Mouse (Mus musculus) spleen, embryonic (tissue): ENCODE results near the gene Lfng.

Experiments
- CTCF ChIA-PET: fragments of 350-600 bp; sonication (Branson Sonifier 250); formaldehyde crosslinking; loops from one replicate; lab custom pipeline; 2022; lab: Charles Lee

The Lfng gene

DNA sequence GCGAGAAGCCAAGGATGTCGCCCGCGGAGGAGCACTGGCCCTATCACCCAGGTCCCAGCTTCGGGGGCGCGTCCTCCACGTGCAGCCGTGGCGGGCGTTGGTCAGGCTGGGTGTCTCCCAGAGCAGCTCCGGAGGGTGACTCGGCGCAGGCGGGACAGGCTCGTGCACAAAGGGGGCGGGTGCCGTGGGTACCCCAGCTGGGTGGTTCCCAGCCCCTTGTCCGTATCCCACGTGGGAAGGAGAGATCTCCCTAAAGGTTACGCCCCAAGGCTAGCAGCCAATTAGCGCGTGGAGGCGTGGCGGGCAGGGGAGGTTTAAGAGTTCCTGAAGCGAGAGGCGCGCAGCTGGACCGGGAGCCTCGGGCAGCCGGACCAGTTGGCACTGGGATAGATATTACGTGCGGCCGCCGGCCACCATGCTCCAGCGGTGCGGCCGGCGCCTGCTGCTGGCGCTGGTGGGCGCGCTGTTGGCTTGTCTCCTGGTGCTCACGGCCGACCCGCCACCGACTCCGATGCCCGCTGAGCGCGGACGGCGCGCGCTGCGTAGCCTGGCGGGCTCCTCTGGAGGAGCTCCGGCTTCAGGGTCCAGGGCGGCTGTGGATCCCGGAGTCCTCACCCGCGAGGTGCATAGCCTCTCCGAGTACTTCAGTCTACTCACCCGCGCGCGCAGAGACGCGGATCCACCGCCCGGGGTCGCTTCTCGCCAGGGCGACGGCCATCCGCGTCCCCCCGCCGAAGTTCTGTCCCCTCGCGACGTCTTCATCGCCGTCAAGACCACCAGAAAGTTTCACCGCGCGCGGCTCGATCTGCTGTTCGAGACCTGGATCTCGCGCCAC is at the start of gene Lfng:
Gene Lfng, plus strand, starts transcription at position 320 of the 835 bp plus-strand sequence.
- CTCF ChIA-PET, result interaction anchor here (0.6 to 1.0 kb wide), 3 partner anchors 8 to 39 kb away, joined by 3 read pairs; no protein-coding TSS in a partner anchor

DNA sequence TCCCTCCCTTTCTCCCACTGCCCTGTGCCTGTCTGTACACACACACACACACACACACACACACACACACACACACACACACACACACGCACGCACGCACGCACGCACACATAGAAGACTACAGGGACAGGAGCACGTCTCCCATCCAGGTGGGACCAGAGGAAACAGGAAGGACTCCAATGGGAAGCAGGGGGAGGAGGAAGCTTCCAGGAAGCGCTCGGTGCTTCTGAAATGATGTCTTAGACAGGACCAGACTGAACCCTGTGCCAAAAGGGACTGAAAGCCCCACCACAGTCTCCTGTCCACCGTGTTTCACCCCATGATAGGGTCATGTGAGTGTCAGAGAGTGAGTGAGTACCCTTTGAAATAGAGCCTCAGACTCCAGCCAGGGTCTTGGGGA is 44.5 kb upstream of the Lfng start:
- CTCF ChIA-PET, result interaction anchor here (0.6 kb wide), 1 partner anchor 49 kb away, joined by 3 read pairs; no protein-coding TSS in a partner anchor

DNA sequence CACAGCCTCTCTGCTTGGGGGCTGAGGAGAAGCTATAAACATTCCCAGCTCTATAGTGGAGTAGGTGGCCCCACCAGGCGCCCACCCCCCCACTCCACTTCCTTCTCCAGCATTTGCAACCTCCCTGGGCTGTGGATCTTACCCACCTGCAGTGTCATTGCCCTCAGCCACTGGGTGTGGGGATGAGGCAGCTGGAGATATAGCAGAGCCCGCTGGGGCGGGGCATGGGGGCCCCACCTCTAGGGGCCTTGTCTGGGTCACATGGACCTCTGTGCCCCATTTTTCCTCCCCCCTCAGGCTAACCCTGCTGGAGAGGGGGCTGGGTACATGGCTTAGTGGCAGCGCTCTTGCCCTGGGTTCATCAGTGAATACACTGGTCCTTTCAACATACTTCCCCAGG is 42.2 kb upstream of the Lfng start, which contains the start of gene Grifin:
Gene Grifin, minus strand, starts transcription at position 176 of the 400 bp plus-strand sequence.
- CTCF ChIA-PET, result interaction anchor here (1.0 kb wide), 1 partner anchor 54 kb away, joined by 3 read pairs; no protein-coding TSS in a partner anchor

DNA sequence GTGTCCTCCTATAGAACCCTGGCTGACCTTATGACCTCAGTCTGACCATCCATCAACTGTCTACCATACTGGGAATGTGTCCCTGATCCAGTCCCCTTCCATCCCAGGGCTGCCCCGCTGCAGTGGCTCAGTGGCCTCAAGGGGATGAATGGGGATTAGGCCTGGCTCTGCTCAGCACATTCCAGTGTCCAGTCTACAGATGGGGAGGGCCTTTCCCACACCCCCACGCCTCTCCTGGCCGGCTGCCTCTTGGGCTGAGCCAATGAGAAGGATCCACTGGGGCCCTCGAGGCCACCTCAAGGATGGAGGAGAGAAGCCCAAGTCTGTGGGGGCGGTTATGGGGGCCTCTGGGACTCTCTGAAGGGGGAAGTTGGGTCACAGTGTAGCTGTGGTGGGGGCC is 41.7 kb upstream of the Lfng start:
- CTCF ChIA-PET, result interaction anchor here (1.0 kb wide), 1 partner anchor 54 kb away, joined by 3 read pairs; no protein-coding TSS in a partner anchor

DNA sequence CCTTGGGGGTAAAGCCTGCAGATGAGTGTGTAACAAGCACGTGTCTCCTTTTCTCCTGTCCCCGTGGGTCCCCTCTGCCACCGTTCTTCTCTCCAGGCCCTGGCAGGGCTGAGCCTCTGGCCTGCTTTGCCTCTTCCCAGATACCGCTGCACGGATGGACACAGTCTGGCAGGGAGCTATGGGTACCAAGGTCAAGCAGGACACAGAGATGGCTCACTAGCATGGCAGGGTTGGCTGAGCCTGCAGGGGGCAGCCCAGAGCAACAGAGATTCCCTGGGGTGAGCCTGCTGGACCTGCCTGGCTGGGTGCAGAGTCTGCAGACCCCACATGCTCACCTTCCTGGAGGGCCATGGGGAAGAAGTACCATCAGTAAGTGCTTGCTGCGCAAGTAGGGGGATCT is 41.3 kb upstream of the Lfng start:
- CTCF ChIA-PET, result interaction anchor here (1.0 kb wide), 1 partner anchor 53 kb away, joined by 3 read pairs; no protein-coding TSS in a partner anchor

DNA sequence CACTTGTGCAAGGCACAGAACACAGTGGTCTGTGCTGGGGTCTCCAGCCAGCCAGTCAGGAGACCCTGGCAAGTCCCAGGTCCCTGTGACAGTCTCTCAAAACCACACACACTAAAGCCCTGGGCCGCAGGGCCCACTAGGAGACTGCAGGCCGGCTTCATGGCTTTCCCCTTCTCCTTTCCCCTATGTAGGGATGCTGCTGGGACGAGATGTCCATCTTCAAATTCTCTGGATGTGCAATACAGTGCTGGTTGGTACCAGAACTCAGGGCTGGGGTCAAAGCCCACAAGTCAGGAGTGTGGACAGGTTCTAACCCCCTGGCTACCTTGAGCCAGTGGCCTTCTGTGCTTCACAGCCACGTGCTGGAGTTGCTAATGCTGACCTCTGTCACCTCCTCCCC is 40.8 kb upstream of the Lfng start:
- CTCF ChIA-PET, result interaction anchor here (0.9 to 1.0 kb wide), 2 partner anchors 9 to 96 kb away, joined by 4 to 6 read pairs; no protein-coding TSS in a partner anchor

DNA sequence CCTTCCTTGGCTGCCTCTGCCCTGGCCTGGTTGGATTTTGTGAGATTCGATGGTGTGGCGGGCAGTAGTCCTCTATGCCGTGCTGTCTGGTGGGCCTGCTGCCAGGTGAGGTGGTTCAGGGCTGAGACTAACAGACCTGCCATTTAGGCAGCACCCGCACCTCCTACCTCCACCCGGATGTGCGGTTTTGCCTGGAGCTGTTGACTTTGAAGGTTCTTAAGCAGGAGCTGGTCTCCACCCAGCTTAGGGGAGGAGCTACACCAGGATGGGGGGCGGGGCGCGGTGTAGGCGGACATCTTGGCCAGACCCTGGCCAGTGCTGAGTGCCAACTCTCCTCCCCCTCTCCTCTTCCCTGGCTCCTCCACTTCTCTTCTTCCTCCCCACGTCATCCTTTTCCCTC is 39.8 kb upstream of the Lfng start:
- CTCF ChIA-PET, result interaction anchor here (0.6 to 1.0 kb wide), 5 partner anchors 8 to 190 kb away, joined by 4 to 6 read pairs (median 5); no protein-coding TSS in a partner anchor

DNA sequence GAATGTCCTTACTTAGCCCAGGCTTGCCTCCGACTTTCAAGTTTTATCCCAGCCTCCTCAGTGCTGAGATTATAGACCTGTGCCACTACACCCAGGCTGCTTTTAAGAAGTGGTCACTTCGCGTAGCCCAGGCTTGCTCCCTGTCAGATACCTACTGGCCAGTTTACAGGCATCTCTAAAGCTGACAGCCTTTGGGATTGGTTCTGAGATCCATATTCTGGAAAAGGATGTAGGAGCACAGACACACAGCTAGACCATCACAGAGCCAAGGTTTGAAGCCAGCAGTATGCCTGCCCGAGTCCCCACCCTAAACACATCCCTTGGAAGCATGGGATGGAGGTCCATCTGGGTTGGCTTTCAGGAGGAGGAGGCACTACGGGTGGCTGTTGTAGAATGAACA is 39.4 kb upstream of the Lfng start:
- CTCF ChIA-PET, result interaction anchor here (1.0 to 1.5 kb wide), 2 partner anchors 40 to 51 kb away, joined by 3 to 5 read pairs; partner anchors contain the start of gene Lfng

DNA sequence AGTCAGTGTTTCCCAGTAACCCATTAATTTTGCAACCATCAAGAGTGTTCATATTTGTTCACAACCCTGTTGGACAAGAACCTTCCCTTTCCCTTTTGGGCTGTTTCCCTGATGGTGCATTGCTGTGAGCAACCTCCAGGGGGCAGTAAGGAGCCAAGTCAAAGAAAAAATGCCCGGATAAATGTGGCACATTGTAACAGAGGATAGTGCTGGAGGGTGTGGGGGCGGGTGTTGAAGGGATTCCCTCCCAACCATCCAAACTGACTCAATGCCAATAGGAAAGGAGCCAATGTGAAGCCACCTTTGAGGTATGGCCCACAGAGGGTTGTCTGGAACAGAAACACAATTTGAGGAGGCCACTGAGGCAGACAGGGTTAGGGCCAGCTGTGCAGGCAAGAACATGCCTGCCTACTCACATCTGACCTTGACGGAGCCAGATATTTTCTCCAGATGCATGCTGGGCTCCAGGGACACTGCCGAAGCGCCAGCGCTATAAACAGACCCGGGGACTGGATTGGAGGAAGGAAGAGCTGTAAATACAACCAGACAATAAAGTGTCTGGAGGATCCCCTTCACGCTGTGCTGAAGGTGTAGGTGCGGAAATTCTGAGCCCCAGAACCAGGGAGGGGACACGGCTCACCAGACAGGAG is 38.7 kb upstream of the Lfng start:
- CTCF ChIA-PET, result interaction anchor here (1.0 to 1.5 kb wide), 3 partner anchors 11 to 75 kb away, joined by 3 to 6 read pairs (median 4); partner anchors contain the start of gene Lfng

DNA sequence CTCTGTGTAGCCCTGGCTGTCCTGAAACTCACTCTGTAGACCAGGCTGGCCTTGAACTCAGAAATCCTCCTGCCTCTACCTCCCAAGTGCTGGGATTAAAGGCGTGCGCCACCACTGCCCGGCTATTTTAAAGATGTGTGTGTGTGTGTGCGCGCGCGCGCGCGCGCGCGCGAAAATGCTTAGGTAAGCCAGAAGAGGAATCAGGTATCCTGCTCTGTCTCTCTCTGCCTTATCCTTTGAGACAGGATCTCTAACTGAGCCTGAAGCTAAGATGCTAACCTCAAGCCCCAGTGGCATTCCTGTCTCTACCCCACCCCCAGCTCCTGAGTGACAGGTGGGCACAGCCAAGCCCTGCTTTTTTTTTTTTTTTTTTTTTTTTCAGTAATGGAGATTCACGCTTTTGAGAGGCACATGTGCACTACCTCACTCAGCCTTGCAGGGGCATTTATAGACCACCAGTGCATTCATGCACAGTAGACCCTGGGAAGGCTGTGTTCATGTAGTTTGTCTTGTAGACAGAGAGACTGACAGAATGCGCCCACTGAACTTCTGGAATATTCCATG is 38.0 kb upstream of the Lfng start:
- CTCF ChIA-PET, result interaction anchor here (1.0 to 1.5 kb wide), 3 partner anchors 10 to 75 kb away, joined by 3 to 6 read pairs (median 4); partner anchors contain the start of gene Lfng

DNA sequence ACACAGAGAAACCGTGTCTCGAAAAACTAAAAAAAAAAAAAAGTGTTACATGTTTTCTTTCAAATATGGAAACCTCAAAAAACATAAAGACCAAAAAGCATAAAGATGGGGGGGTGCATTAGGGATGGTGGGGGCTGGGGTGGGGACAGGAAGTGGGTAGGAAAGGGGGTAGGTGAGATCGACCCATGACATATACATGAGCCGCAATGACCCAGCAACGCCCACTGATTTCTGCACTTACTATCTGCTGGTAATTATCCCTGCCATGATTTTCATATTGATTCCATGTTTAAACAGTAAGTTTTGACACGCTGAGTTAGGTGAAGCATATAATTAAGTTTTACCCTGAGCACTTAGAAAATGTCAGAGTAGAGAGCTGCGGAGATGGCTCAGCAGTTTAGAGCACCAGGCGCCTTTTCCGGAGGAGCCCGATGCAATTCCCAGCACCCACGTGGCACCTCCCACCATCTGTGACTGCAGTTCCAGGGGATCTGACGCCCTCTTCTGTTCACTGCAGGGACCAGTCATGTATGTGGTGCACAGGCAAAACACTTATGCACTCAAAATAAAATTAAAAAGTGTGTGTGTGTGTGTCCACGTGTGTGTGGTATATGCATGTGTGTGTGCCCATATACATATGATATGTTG is 36.8 kb upstream of the Lfng start:
- CTCF ChIA-PET, result interaction anchor here (0.6 to 0.7 kb wide), 2 partner anchors 11 to 25 kb away, joined by 4 to 12 read pairs; no protein-coding TSS in a partner anchor

DNA sequence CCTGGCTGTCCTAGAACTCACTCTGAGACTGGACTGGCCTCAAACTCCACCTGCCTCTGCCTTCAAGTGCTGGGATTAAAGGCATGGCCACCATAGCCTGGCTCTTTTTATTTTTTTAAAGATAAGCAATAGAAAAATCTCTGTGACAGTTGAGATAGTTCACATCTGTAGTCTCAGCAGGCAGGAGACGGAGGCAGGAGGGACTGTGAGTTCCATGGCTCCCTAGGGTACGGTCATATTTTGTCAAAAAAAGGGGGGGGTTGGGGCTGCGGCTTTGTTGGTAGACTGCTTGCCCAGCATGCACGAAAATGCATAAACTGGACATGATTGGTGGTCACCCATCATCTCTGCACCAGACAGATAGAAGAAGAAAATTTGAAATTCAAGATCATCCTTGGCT is 35.9 kb upstream of the Lfng start:
- CTCF ChIA-PET, result no interaction called here

DNA sequence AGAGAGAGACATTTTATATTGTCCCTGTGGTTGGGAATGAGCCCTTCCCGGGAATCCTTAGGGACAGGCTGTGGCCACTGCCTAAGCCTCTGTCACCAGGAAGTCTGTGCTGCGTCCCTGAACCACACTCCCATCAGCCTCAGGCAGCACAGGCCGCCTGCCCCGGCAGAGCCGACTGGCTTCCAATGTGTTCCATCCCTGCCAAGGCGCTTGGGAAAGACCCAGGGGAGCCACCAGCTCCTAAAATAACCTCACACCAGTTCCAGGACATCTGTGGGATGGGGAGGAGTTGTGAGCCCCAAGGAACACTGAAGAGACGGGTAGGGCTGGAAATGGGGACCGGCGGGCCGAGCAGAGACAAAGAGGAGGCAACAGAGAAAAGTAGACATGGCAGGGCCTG is 35.4 kb upstream of the Lfng start:
- CTCF ChIA-PET, result no interaction called here

DNA sequence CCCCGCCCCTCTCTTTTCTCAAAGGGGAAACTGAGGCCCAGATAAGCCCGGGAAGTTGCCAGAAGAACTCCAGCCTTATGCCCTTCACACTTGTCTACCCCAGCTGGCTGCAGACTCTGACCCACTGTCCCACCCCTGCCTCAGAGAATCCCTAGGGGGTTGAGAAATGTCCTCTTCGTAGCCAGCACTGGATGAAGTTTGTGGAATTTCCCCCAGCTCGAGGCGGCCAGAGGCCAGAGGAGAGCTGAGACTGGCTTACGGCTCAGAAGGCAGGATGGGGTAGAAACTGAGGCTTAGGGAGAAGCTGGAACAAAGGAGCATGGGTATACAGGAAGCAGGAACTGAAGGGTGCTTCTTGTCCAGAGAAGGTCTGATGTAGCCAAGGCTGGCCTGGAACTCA is 34.5 kb upstream of the Lfng start:
- CTCF ChIA-PET, result no interaction called here

DNA sequence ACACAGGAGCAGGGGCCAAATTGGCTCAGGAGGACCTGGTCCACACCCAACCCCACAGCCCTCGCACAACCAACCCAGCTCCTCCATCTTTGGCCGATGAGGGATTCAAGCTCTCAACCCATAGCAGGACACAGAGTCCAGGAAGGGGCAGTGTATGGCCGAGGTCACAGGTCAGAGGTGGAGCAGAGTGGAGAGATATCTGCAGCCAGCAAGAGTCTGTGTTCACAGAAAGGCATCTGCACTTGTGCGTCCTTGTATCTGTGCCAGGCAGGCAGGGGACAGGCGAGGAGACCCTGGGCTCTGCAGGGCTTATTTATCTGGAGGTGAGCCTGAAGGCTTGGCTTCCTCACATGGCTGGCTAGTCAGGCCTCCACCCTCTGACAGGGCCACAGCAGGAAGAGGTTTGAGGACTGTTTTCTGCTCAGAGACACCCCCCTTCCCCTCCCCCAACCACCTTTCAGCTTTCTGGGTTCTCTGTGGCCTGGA is 31.7 kb upstream of the Lfng start:
- CTCF ChIA-PET, result interaction anchor here (1.0 kb wide), 1 partner anchor 9 kb away, joined by 4 read pairs; no protein-coding TSS in a partner anchor

DNA sequence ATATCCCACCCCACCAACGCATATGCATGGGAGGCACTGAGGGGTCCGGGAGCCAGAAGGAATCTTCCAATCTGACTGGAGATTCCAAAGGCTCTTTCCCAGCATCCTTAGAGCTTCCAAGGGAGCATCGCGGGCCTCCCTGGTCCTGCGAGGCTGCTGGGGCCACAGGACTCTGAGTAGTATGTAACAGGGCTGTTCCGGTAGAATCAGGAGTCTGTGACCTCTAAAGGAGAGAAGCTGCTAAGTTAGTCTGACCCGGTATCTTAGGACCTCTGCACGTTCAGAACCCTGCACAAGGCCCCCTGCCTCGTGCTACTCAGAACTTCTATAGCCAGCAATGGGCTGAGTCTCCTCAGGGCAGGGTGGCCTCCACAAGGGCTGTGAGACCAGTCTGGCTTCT is 27.9 kb upstream of the Lfng start:
- CTCF ChIA-PET, result interaction anchor here (0.6 to 0.7 kb wide), 2 partner anchors 10 to 194 kb away, joined by 3 to 6 read pairs; no protein-coding TSS in a partner anchor

DNA sequence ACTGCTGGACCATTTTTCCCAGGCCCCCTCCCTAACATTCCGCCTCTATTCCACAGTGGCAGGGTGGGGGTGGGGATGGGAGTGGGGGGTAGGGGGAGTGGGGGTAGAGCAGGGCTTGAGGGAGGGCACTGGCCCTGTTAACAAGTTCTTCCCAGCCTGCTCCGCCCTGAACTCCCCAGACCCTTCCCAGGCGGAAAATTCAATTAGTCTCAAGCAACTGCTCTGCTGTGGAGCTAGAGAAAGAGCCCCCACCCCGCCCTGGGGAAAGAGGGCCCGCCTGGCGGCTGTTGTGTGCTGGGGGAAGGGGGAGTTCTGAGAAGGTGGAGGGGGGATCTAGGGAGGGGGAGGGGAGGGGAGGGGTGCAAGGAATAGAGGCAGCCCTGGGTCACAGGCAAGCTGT is 27.3 kb upstream of the Lfng start:
- CTCF ChIA-PET, result interaction anchor here (0.6 to 0.7 kb wide), 2 partner anchors 11 to 195 kb away, joined by 3 to 6 read pairs; no protein-coding TSS in a partner anchor

DNA sequence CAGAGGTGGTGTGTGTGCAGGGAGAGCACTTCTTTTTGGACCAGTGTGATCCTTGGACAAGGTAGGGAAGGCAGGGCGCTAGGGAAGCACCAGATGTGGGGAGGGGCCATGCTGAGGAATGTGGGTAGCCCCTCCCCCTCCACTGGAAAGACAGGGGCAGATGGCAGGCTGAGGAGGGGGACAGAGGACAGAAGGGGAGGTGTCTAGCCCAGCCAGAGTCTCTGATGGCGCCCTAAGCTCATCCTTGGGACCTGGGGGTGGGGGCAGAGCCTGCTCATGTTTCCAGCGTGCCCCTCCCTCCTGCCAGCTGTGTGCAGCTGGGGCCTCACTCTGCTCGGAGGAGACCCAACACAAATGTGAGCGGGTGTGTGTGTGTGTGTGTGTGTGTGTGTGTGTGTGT is 25.6 kb upstream of the Lfng start:
- CTCF ChIA-PET, result interaction anchor here (0.7 kb wide), 1 partner anchor 11 kb away, joined by 12 read pairs; no protein-coding TSS in a partner anchor

DNA sequence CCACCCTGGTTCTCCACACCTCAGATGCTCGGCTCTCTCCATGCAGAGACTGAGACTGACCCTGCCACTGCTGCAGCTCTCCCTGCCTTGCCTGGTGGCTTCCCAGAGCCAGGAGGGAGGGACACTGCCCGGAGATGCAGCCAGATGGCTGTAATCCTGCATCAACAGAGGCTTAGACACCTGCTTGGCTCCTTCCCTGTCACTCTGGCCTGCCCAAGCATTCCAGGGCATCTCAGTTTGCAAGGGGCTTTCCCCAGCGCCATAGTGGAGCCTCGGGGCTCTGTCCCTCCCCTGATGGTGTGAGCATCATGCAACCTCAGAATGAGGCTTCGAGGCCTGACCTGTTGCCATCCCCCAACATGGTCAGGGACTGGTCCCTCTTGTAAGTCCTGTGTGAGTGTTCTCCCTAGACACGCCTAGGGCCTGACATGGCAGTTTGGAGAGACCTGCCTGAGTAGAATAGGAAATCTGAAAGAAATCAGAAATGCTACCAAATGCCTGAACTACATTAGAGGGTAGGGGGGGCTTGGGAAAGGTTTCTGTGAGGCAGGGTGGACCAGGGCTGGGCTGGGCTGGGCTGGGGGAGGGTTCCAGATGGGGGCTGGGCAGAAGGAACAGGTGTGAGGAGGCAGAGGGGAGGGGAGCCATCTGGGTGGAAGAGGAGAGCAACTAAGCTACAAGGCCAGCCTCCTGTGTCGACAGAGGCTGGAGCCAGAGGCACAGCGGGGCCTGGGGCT is 24.0 kb upstream of the Lfng start:
- CTCF ChIA-PET, result no interaction called here
